Mouse (Mus musculus): ENCODE measurements around the gene Ephx1. TPM values are rescaled to one million over a fixed set of nuclear protein-coding genes. Genes with fewer than 3 reads are reported as not detected.
"Not testable (repeated sequence)": the region's sequence is repeated elsewhere in the genome, so short reads cannot be mapped to it uniquely, and the experiment has no call there.

Ephx1 gene
- polyA plus RNA-seq, 1 experiment from 2014 or later = 0.77 TPM

- peak; percentile 75 for DNase-seq (ENCODE audit: extremely low spot score, low spot score)
- Histone ChIP-seq H3K27me3 (ENCODE audit: poor library complexity, severe bottlenecking) (no peaks in the 10 kb centered on the region; the same call in 1 of the 2 replicates), H3K36me3 (replicated peaks) (no peaks in the 10 kb centered on the region), H3K27ac (no peak overlapping the region), H3K4me1 (0 out of 2 replicates have a peak, but pooled peaks cover 4% of the 10 kb centered on the region), H3K9me3 (no peaks in the 10 kb centered on the region), H3K4me3 (no peak overlapping the region)
- WGBS = 3% methylated on average over 9 of the region's 9 CpGs
Measured at GRCm38 (mm10) chr1:180987759-180988158, 32.9 kb downstream of the Ephx1 start.

- H3K36me3 ChIP-seq (replicated peaks) = no peaks in the 10 kb centered on the region
- WGBS = 92% methylated on average over 8 of the region's 8 CpGs
- H3K4me1 ChIP-seq = 0 out of 2 replicates have a peak, but pooled peaks cover 4% of the 10 kb centered on the region
- no peak for DNase-seq (ENCODE audit: extremely low spot score, low spot score)
- no peaks in the 10 kb centered on the region; the same call in 1 of the 2 replicates for H3K27me3 ChIP-seq (ENCODE audit: poor library complexity, severe bottlenecking)
- no peak overlapping the region for H3K27ac ChIP-seq
- H3K9me3 ChIP-seq = no peaks in the 10 kb centered on the region
- H3K4me3 ChIP-seq = no peak overlapping the region
Measured at GRCm38 (mm10) chr1:180986701-180987100, 34.0 kb downstream of the Ephx1 start.

- not testable (repeated sequence) for H3K4me3 ChIP-seq; H3K36me3 ChIP-seq (replicated peaks); H3K27ac ChIP-seq; H3K4me1 ChIP-seq; H3K27me3 ChIP-seq (ENCODE audit: poor library complexity, severe bottlenecking); DNase-seq (ENCODE audit: extremely low spot score, low spot score); H3K9me3 ChIP-seq
- WGBS = 80% methylated on average over 7 of the region's 7 CpGs
Measured at GRCm38 (mm10) chr1:180981298-180982046, 39.2 kb downstream of the Ephx1 start.

DNA sequence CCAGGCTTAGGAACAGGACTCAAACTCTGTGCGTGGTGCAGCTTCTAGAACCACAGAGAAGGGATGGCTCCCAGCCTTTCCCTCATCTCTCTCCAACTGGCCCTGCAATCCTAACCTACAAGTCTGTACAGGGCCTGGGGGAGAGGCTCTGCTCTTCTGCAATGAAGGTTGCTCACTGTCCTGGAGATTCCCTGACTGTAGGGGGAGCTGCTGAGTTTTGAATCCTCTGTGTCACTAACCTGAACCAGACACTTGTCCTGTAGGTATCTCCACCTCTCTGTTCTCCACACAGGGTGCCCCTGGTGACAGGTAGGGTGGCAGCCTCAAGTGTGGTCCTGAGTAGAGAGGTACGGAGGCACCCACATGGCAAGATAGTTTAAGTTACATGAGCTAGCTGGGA lies 40.2 kb downstream of the Ephx1 start:
- no peaks in the 10 kb centered on the region for H3K27me3 ChIP-seq (ENCODE audit: poor library complexity, severe bottlenecking)
- H3K4me3 ChIP-seq = no peak overlapping the region
- DNase-seq (ENCODE audit: extremely low spot score, low spot score) = no peak
- H3K36me3 ChIP-seq (replicated peaks) = no peaks in the 10 kb centered on the region
- no peak overlapping the region for H3K27ac ChIP-seq
- no peaks in the 10 kb centered on the region for H3K4me1 ChIP-seq
- WGBS = 60% methylated on average over 2 of the region's 2 CpGs
- H3K9me3 ChIP-seq = no peaks in the 10 kb centered on the region

GRCm38 (mm10) chr1:180979484-180980251 lies 41.0 kb downstream of the Ephx1 start:
- no peaks in the 10 kb centered on the region for H3K9me3 ChIP-seq
- H3K27ac ChIP-seq = no peak overlapping the region
- no peak for DNase-seq (ENCODE audit: extremely low spot score, low spot score)
- no peaks in the 10 kb centered on the region for H3K27me3 ChIP-seq (ENCODE audit: poor library complexity, severe bottlenecking)
- no peak overlapping the region for H3K4me3 ChIP-seq
- 87% methylated on average over 24 of the region's 24 CpGs for WGBS
- no peaks in the 10 kb centered on the region for H3K36me3 ChIP-seq (replicated peaks)
- H3K4me1 ChIP-seq = no peaks in the 10 kb centered on the region

- Histone ChIP-seq H3K36me3 (replicated peaks) (no peaks in the 10 kb centered on the region), H3K4me3 (no peak overlapping the region), H3K27me3 (ENCODE audit: poor library complexity, severe bottlenecking) (no peaks in the 10 kb centered on the region), H3K4me1 (no peaks in the 10 kb centered on the region), H3K27ac (no peak overlapping the region), H3K9me3 (no peaks in the 10 kb centered on the region)
- no peak for DNase-seq (ENCODE audit: extremely low spot score, low spot score)
- WGBS = 63% methylated on average over 4 of the region's 4 CpGs
Measured at GRCm38 (mm10) chr1:180976110-180976679, 44.5 kb downstream of the Ephx1 start.

DNA sequence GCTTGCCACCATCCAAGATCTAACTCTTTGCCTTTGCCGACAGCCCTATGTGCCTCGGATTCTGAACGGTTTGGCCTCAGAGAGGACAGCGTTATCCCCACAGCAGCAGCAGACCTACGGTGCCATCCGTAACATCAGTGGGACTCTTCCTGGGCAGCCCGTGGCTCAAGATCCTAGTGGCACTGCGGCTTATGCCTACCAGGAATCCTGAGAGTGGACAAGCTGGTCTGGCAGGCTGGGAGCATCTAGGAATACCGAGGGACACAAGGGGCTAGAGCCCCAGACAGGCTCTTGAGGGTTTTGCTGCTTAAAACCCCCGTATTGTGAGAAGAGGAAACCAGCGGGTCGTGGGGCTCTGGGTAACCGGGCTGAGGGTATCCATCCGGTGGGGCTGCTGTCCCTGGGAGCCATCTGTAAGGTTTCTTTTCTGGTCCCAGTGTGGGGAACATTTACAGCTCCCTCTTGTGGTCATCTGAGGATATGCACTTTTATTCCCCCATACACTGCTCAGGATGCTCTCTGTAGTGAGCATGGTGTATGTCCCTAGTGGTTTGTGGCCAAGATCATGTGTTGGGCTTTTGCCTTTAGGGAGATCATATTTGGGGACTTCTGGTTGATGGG lies 46.5 kb downstream of the Ephx1 start:
- 65% methylated on average over 14 of the region's 14 CpGs for WGBS

DNA sequence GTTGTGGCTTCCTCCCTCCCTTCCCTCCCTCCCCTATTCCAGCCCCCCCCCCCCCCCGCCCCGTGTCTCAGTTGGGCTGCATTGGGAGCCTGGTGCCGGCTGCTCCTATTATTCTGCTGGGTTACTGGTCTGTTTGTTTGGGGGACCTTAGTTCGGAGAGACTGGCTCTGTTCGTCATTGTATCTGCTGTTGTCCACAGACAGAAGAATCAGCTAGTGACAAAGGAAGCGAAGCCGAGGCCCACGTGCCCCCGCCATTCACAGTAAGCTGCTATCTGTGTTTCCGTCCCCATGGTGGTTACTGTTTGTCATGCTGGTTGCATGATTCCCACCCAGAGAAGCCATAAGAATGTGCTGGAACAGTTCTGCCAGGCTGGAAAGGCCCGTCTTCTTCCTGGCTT lies 47.8 kb downstream of the Ephx1 start:
- no peak for DNase-seq (ENCODE audit: extremely low spot score, low spot score)
- Histone ChIP-seq H3K27ac (no peak overlapping the region), H3K9me3 (no peaks in the 10 kb centered on the region), H3K4me3 (no peak overlapping the region), H3K27me3 (ENCODE audit: poor library complexity, severe bottlenecking) (no peaks in the 10 kb centered on the region), H3K36me3 (replicated peaks) (no peaks in the 10 kb centered on the region), H3K4me1 (no peaks in the 10 kb centered on the region)
- WGBS = 80% methylated on average over 10 of the region's 11 CpGs

More for the DNA sequence above, 46.5 kb downstream of the Ephx1 start:
- DNase-seq (ENCODE audit: extremely low spot score, low spot score) = peak; percentile 24
- Histone ChIP-seq H3K36me3 (replicated peaks) (no peaks in the 10 kb centered on the region), H3K4me1 (no peaks in the 10 kb centered on the region), H3K4me3 (no peak overlapping the region), H3K27ac (no peak overlapping the region), H3K9me3 (no peaks in the 10 kb centered on the region), H3K27me3 (ENCODE audit: poor library complexity, severe bottlenecking) (no peaks in the 10 kb centered on the region)

- Histone ChIP-seq H3K27me3 (ENCODE audit: poor library complexity, severe bottlenecking) (no peaks in the 10 kb centered on the region), H3K36me3 (replicated peaks) (no peaks in the 10 kb centered on the region), H3K9me3 (no peaks in the 10 kb centered on the region), H3K4me1 (no peaks in the 10 kb centered on the region), H3K4me3 (no peak overlapping the region), H3K27ac (no peak overlapping the region)
- 91% methylated on average over 7 of the region's 7 CpGs for WGBS
- no peak for DNase-seq (ENCODE audit: extremely low spot score, low spot score)
Measured at GRCm38 (mm10) chr1:180967261-180967660, 53.4 kb downstream of the Ephx1 start.

GRCm38 (mm10) chr1:180966542-180966941 lies 54.2 kb downstream of the Ephx1 start:
- H3K27ac ChIP-seq = no peak overlapping the region

GRCm38 (mm10) chr1:180965786-180966185 lies 54.9 kb downstream of the Ephx1 start:
- Histone ChIP-seq H3K27me3 (ENCODE audit: poor library complexity, severe bottlenecking) (no peaks in the 10 kb centered on the region), H3K4me3 (no peak overlapping the region), H3K4me1 (no peaks in the 10 kb centered on the region), H3K9me3 (no peaks in the 10 kb centered on the region), H3K36me3 (replicated peaks) (no peaks in the 10 kb centered on the region), H3K27ac (no peak overlapping the region)
- 91% methylated on average over 3 of the region's 3 CpGs for WGBS
- no peak for DNase-seq (ENCODE audit: extremely low spot score, low spot score)

More at GRCm38 (mm10) chr1:180966542-180966941, 54.2 kb downstream of the Ephx1 start:
- WGBS = 79% methylated on average over 3 of the region's 3 CpGs
- no peaks in the 10 kb centered on the region for H3K27me3 ChIP-seq (ENCODE audit: poor library complexity, severe bottlenecking)
- no peaks in the 10 kb centered on the region for H3K4me1 ChIP-seq
- H3K36me3 ChIP-seq (replicated peaks) = no peaks in the 10 kb centered on the region
- no peak for DNase-seq (ENCODE audit: extremely low spot score, low spot score)
- H3K4me3 ChIP-seq = no peak overlapping the region
- no peaks in the 10 kb centered on the region for H3K9me3 ChIP-seq

- DNase-seq (ENCODE audit: extremely low spot score, low spot score) = no peak
- H3K27me3 ChIP-seq (ENCODE audit: poor library complexity, severe bottlenecking) = no peaks in the 10 kb centered on the region
Measured at GRCm38 (mm10) chr1:180958797-180959196, 61.9 kb downstream of the Ephx1 start.

More at GRCm38 (mm10) chr1:180958797-180959196, 61.9 kb downstream of the Ephx1 start:
- no peaks in the 10 kb centered on the region for H3K9me3 ChIP-seq
- no peak overlapping the region for H3K4me3 ChIP-seq
- H3K4me1 ChIP-seq = peaks cover 5% of the 10 kb centered on the region
- H3K27ac ChIP-seq = no peak overlapping the region
- WGBS = 70% methylated on average over 3 of the region's 3 CpGs
- no peaks in the 10 kb centered on the region for H3K36me3 ChIP-seq (replicated peaks)
